Mouse (Mus musculus) layer of hippocampus, adult 6 months (tissue): ENCODE data around the gene Nfkbil1. TPM values are rescaled to one million over a fixed set of nuclear protein-coding genes. Genes with fewer than 3 reads are reported as not detected.

ENCODE experiments used
- long read RNA-seq, 2 experiments: library from polyadenylated mRNA; unstranded; transcript quantifications; one replicate each; pipeline ENCODE4 v2.0.0; 2019 to 2020
- microRNA-seq: library from miRNA; unstranded; fragments of <30 nt; microRNA quantifications from one replicate; pipeline ENCODE4 v1.2.0, GENCODE M21; 2020
- polyA plus RNA-seq: library from polyadenylated mRNA; unstranded; fragments of <200 nt; fragmentation: Nextera tagmentation; gene quantifications from 2 replicates; pipeline ENCODE4 v1.2.3, GENCODE M21; 2021

The Nfkbil1 gene
- polyA plus RNA-seq: 6.4 and 9.7 TPM in 2 replicates
- long read RNA-seq, experiment 1, transcript Nfkbil1-201 (4 exons, 1,447 nt): major isoform, 10 of 14 reads
- long read RNA-seq, experiment 1, partial matches to known transcripts: 3 of 14 reads
- long read RNA-seq, experiment 1, other reads (novel, unspliced or antisense): 1 of 14 reads
- long read RNA-seq, experiment 2, transcript Nfkbil1-201 (4 exons, 1,447 nt): major isoform, 8 of 21 reads
- long read RNA-seq, experiment 2, partial matches to known transcripts: 9 of 21 reads
- long read RNA-seq, experiment 2, other reads (novel, unspliced or antisense): 4 of 21 reads

GRCm38 (mm10) chr17:35235614-35236389 lies at the start of gene Nfkbil1:
Nfkbil1 (minus strand) TSS chr17:35235792.

GRCm38 (mm10) chr17:35262664-35263522 lies 27.3 kb upstream of the Nfkbil1 start, which contains the start of gene H2-D1:
H2-D1 (plus strand) TSS chr17:35262730.

GRCm38 (mm10) chr17:35241305-35242014 lies 5.9 kb upstream of the Nfkbil1 start, which contains the start of gene Ddx39b:
Ddx39b (plus strand) TSS chr17:35241746.

GRCm38 (mm10) chr17:35233114-35233980 lies 2.2 kb downstream of the Nfkbil1 start, which contains the start of gene Atp6v1g2:
Atp6v1g2 (plus strand) TSS chr17:35233660.

GRCm38 (mm10) chr17:35220156-35220952 lies 15.2 kb downstream of the Nfkbil1 start, which contains the start of gene Gm16181:
Gm16181 (plus strand) TSS chr17:35220834.

GRCm38 (mm10) chr17:35204494-35205379 lies 30.9 kb downstream of the Nfkbil1 start, which contains the start of gene Lta:
Lta (minus strand) TSS chr17:35205351.

GRCm38 (mm10) chr17:35201787-35202186 lies 33.8 kb downstream of the Nfkbil1 start, which contains the start of gene Tnf:
Tnf (minus strand) TSS chr17:35202007.

GRCm38 (mm10) chr17:35193881-35194843 lies 41.4 kb downstream of the Nfkbil1 start, which contains the start of gene Ltb:
Ltb (plus strand) TSS chr17:35194439.

GRCm38 (mm10) chr17:35187959-35188610 lies 47.5 kb downstream of the Nfkbil1 start, which contains the start of gene Lst1:
Lst1 (minus strand) TSS chr17:35188439.

GRCm38 (mm10) chr17:35175968-35176367 lies 59.6 kb downstream of the Nfkbil1 start, which contains the start of gene Aif1:
Aif1 (minus strand) TSS chr17:35176068.

Small RNAs within 50 kb of the gene (microRNA-seq; reads per million reads assigned to microRNA genes)
- gene Mir6973a: not detected
- gene Mir6974: not detected
- gene Mir6975: 5.6 reads per million, percentile 20 among the genes with 10 or more reads in this experiment
- not detected for gene Mir8094

Other genes with a start within 250 kb of the Nfkbil1 start
- 20.0 and 21.5 TPM in 2 replicates for gene Vars, start 234.8 kb downstream of the Nfkbil1 start, polyA plus RNA-seq
- gene Vwa7, start 219.2 kb downstream of the Nfkbil1 start, polyA plus RNA-seq: 0.20 TPM in 1 of 2 replicates, not detected in the other
- gene Sapcd1, start 207.8 kb downstream of the Nfkbil1 start, polyA plus RNA-seq: 0.62 and 0.97 TPM in 2 replicates
- 0.33 and 0.59 TPM in 2 replicates for gene Msh5, start 189.0 kb downstream of the Nfkbil1 start, polyA plus RNA-seq
- 28.2 and 29.7 TPM in 2 replicates for gene Clic1, start 185.8 kb downstream of the Nfkbil1 start, polyA plus RNA-seq
- gene Ddah2, start 176.8 kb downstream of the Nfkbil1 start, polyA plus RNA-seq: 18.0 and 23.6 TPM in 2 replicates
- gene Ly6g6c, start 170.4 kb downstream of the Nfkbil1 start, polyA plus RNA-seq: not detected in 2 replicates
- 0.06 TPM in 1 of 2 replicates, not detected in the other for gene Mpig6b, start 169.6 kb downstream of the Nfkbil1 start, polyA plus RNA-seq
- 4.4 and 4.6 TPM in 2 replicates for gene Ly6g6e, start 158.9 kb downstream of the Nfkbil1 start, polyA plus RNA-seq
- 1.2 and 2.3 TPM in 2 replicates for gene Ly6g6d, start 157.7 kb downstream of the Nfkbil1 start, polyA plus RNA-seq
- gene Ly6g6f, start 150.2 kb downstream of the Nfkbil1 start, polyA plus RNA-seq: 1.2 and 2.1 TPM in 2 replicates
- 86.3 and 93.9 TPM in 2 replicates for gene Abhd16a, start 146.5 kb downstream of the Nfkbil1 start, polyA plus RNA-seq
- gene Ly6g5c, start 127.5 kb downstream of the Nfkbil1 start, polyA plus RNA-seq: not detected in 2 replicates
- not detected in 2 replicates for gene Ly6g5b, start 120.4 kb downstream of the Nfkbil1 start, polyA plus RNA-seq
- gene Gpank1, start 114.3 kb downstream of the Nfkbil1 start, polyA plus RNA-seq: 16.5 and 19.1 TPM in 2 replicates
- gene Csnk2b, start 113.7 kb downstream of the Nfkbil1 start, polyA plus RNA-seq: 212 and 242 TPM in 2 replicates
- gene D17H6S53E, start 109.4 kb downstream of the Nfkbil1 start, polyA plus RNA-seq: 24.7 and 40.7 TPM in 2 replicates
- gene Apom, start 103.7 kb downstream of the Nfkbil1 start, polyA plus RNA-seq: not detected in 2 replicates
- 68.3 and 90.8 TPM in 2 replicates for gene Bag6, start 100.6 kb downstream of the Nfkbil1 start, polyA plus RNA-seq
- gene Prrc2a, start 70.9 kb downstream of the Nfkbil1 start, polyA plus RNA-seq: 25.5 and 33.2 TPM in 2 replicates
- 37.6 and 39.5 TPM in 2 replicates for gene Aif1, start 59.7 kb downstream of the Nfkbil1 start, polyA plus RNA-seq
- gene Lst1, start 47.4 kb downstream of the Nfkbil1 start, polyA plus RNA-seq: 28.9 and 30.2 TPM in 2 replicates
- 1.2 and 1.4 TPM in 2 replicates for gene Ltb, start 41.4 kb downstream of the Nfkbil1 start, polyA plus RNA-seq
- 0.09 and 0.19 TPM in 2 replicates for gene Tnf, start 33.8 kb downstream of the Nfkbil1 start, polyA plus RNA-seq
- 0.14 and 0.16 TPM in 2 replicates for gene Lta, start 30.4 kb downstream of the Nfkbil1 start, polyA plus RNA-seq
- gene Gm16181, start 15.0 kb downstream of the Nfkbil1 start, polyA plus RNA-seq: not detected in 2 replicates
- 685 and 716 TPM in 2 replicates for gene Atp6v1g2, start 2.1 kb downstream of the Nfkbil1 start, polyA plus RNA-seq
- gene Ddx39b, start 6.0 kb upstream of the Nfkbil1 start, polyA plus RNA-seq: 193 and 215 TPM in 2 replicates
- gene H2-D1, start 26.9 kb upstream of the Nfkbil1 start, polyA plus RNA-seq: 68.9 and 78.2 TPM in 2 replicates
- 0.13 TPM in 1 of 2 replicates, not detected in the other for gene H2-Q1, start 84.6 kb upstream of the Nfkbil1 start, polyA plus RNA-seq
- gene H2-Q2, start 106.5 kb upstream of the Nfkbil1 start, polyA plus RNA-seq: 0.13 and 0.69 TPM in 2 replicates
- gene H2-Q4, start 143.8 kb upstream of the Nfkbil1 start, polyA plus RNA-seq: 0.09 and 0.36 TPM in 2 replicates
- 1.2 and 1.6 TPM in 2 replicates for gene H2-Q6, start 189.1 kb upstream of the Nfkbil1 start, polyA plus RNA-seq
- gene H2-Q7, start 203.4 kb upstream of the Nfkbil1 start, polyA plus RNA-seq: 2.5 and 2.7 TPM in 2 replicates
- gene H2-Q10, start 234.3 kb upstream of the Nfkbil1 start, polyA plus RNA-seq: not detected in 2 replicates